Mouse (Mus musculus): ENCODE measurements around the gene Abhd14b.

Gene Abhd14b

DNA sequence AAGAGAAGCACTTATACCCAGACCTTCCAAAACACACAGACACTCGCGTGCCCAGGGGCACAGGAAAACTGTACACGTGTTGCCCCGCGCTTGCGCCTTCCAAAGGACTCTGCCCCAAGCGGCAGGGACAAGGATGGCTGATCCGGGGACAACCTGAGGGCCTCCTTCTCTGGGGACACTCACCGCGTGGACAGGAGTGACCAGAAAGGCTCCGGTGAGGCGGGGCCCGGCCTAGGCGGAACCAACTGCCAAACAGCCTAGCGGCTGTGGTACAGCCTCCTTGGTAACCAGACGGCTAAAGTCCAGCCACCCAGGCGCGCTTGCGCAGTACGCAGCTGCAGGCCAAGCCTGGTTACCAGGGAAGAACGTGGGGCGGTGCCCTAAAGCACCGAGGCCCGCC lies at the start of gene Abhd14b, which contains the start of gene Abhd14a:
TSS of gene Abhd14b (plus strand) at position 112 of the 400 bp plus-strand sequence.
TSS of gene Abhd14a (minus strand) at position 331 of the 400 bp plus-strand sequence.
- peak; percentile 94 for DNase-seq (ENCODE audit: low read depth)

DNA sequence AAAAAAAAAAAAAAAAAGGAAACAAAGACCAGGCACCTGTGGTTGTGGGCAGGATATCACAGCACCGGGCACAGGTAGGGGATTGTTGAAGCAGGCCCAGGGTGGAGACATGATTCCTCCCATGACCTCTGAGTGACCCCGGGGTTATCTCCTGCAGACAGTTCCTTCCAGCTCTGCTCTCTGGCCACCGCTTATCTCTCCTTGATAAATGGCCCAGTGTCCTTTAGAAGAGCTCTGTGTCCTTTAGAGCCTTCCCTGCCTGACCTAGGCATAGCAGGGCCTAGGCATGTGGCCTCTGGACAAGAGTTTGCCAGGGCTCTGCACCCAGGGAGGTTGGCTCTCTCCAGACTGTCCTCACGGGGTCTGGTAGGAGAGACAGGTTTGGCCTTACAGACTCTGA lies 49.5 kb upstream of the Abhd14b start:
- DNase-seq (ENCODE audit: low read depth), result no peak

DNA sequence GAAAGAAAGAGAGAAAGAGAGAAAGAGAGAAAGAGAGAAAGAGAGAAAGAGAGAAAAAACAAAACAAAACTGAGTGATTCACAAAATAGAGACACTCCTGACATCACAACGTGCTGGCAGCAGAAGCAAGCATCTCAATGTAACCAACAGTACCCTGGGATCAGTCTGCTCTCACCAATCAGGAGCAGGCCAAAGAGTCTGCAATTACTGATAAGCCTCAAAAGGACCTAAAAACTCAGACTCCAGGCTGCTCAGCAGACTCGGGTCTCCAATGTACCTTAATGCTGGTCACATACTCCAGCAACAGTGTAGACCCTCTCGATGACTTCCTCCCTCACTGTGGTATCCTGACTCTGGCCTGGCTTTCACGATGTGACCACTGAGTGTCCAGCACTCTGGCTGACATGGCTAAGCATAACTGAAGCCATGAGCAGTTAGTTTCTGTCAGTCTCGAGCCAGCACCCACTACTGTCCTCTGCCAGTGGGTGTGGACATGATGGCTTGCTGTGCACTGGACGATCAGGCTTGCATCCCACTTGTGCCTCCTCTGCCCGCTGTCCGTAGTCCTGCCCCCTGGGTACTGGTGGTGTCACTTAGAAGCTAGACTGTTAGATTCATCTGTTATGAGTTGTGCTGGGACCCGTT lies 48.5 kb upstream of the Abhd14b start:
- DNase-seq (ENCODE audit: low read depth), result no peak

DNA sequence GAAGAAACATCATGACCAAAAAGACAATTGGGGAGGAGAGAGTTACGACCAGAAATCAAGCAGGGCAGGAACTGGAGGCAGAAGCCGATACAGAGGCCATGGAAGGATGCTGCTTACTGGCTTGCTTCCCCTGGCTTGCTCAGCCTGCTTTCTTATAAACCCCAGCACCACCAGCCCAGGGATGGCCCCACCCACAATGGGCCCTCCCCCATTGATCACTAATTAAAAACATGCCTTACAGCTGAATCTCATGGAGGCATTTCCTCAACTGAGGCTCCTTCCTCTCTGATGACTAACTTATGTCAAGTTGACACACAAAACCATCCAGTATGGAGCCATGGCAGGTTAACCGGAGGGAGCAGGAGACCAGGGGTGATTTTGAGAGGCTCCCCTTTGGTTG lies 47.5 kb upstream of the Abhd14b start:
- DNase-seq (ENCODE audit: low read depth), result peak; percentile 70

DNA sequence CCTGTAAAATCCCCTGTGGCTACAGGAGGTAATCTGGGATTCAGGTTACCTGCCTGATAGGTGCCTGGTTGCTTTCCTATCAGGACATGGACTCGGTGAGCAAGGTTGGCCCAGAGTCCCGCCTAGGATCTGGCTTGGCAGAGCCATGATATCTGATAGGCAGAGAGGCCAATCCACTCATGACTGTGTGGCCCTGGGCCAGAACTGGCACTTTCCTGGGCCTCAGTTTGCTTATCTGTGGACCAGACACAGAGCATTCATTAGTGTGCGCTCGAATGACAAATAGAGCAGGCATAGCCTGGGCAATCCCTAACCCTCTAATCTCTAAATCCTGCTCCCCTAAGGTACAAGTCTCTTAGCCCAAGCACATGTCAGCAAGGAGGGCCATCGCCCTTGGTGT lies 45.1 kb upstream of the Abhd14b start:
- DNase-seq (ENCODE audit: low read depth), result no peak

DNA sequence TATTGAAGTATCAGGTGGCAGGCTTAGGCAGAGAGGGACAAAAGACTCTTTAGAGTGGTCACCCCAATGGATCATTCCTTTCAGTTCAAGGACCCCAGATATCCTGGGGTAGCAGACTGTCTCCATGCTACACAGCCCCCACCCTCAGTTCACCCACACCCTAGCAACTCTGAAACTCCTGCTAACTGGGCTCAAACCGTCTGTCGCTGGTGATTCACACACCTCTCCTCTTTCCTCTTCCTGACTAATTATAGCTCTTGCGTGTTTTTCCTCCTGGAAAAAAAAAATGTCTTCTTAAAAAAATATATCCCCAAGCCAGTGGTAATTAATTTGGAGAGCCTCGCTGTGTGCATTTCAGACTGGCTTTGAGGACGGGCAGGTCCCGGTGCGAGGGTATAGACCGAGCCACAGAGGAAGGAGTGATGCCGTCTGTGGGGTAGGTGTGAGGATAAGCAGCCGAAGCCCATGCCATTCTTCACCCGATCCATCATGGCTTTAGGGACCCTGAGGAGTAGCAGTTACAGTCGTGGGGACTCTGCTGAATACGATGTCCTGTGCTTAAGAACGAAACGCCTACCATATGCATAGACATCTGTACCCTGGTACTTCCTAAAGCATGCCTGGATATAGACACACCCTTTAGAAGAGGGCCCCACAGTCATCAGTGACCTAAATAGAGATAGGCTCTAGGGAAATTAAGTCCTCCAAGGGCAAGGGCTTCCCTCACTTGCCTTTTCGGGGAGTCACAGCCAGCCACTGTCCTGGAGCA lies 44.5 kb upstream of the Abhd14b start:
- no peak for DNase-seq (ENCODE audit: low read depth)

DNA sequence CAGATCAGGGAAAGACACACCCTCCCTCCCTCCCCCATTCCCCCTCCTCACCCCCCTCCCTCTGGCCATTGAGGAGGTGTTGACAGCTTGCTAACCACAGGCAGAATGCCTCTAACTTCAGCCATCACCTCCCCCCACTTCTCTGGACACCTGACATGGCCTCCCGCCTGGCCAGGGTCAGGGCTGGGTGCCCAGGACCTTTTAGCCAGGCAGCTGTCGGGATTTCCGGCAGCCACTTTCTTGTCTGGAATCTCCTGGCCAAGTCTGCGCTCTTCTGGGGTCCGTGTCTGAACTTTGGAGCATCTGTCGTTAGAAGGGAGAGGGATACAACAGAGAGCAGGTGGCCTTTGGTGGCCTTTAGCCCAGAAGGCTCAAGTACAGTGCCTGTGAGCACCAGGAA lies 42.0 kb upstream of the Abhd14b start:
- DNase-seq (ENCODE audit: low read depth), result peak; percentile 88

DNA sequence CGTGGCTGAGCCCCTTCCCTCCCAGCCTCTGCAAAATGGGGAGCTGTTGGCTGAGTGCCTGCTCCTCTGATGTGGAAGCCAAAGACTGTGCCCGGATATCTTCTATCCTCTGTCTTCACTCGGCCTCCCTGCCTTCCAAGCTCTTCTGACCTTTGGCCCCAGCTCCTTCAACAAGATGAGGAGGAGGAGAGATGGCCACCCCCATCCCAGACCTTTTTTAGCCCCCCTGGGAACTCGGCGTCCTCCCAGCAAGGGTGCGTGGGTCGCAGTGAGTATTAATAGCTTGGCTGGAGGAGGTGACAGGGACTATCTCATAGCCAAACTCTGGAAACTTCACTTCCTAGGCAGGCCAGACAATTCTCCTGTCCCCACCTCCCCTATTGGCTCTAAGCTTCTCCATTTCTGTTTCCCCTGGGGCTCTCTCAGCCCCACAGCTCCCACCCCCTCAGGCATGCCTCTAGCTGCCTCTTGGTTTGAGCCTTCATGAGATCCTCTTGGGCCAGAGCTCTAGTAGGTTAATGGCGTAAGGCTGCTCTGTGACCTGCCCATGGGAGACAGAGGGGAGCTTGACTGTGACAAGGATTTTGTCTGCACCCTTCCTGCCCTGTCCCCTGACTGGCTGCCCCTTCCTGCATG lies 40.7 kb upstream of the Abhd14b start:
- DNase-seq (ENCODE audit: low read depth), result no peak

DNA sequence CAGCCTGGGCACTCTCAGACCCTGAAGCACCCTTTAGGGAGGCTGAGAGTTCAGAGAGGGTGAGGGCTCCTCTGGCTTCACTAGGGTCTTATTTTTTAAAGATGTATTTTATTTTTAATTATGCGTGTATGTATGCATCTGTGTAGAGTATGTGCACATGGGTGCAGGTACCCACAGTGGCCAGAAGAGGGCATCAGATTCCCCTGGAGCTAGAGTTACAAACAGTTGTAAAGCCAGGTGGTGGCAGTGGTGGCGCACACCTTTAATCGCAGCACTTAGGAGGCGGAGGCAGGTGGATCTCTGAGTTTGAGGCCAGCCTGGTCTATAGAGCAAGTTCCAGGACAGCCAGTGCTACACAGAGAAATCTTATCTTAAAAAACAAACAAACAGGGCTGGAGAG lies 38.2 kb upstream of the Abhd14b start:
- DNase-seq (ENCODE audit: low read depth), result no peak

DNA sequence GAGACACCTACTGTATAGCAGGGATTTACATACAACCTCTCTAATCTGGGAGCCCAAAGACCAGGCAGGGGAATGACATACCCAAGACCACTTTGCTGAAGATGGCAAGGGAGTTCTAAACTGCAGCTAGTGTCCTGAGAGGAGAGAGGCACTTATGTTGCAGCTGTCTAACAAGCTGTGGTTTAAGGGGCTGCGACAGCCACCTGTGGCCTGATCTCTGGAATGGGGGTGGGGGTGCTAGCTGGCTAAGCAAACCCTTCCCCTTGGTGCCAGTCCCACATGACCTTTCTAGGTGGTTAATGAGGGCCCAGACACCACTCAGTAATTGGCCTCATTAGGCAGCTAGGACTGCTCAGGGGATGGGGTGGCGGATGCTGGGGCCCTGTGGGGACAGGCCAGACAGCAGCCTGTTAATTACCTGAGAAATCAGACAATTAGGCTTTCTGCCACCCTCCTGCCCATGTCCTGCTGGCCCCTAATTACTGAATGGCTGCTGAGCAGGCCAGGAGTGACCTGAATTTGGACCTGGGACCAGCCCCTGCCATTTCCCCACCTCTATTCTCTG lies 37.1 kb upstream of the Abhd14b start:
- DNase-seq (ENCODE audit: low read depth), result no peak

DNA sequence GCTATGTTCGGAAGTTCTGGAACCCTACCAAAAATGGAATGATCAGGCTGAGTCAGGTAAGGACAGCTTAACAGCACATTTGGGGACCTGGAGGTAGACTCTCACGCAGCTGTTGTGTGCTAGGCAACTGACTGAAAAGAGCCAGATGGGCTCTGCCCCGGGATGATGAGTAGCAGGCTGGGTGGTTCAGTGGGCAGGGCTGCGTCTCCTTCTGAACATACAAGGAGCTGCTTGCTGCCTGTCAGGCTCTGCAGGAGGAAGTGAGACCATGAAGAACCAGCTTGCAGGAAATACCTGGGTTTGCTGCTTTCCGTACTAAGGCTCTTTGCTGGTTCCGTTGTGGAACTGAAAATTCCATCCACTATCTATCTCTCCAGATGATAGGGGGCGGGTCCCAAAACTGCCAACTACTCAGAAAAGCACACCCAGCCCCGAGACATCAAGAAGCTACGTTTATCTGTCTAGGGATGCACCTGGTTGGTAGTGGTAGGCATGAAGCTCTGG lies 36.1 kb upstream of the Abhd14b start:
- no peak for DNase-seq (ENCODE audit: low read depth)

DNA sequence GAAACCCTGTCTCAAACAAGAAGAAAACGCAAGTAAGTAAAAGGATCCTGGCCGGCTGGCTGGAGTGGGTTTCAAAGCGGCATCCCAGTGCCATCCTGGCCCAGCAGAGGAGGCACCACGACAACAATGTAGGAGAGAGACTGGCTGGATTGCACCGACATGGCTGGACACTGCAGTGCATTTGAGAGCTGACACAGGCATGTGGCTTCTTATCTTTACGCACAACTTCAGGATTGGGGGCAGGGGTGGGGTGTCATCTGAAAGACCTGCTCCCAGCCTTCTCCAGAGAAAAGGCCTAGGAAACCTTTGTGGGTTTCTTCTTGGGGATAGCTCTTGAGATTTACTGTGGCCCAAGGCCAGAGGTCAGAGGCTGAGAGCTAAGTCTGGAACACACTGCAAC lies 35.5 kb upstream of the Abhd14b start:
- DNase-seq (ENCODE audit: low read depth), result no peak

DNA sequence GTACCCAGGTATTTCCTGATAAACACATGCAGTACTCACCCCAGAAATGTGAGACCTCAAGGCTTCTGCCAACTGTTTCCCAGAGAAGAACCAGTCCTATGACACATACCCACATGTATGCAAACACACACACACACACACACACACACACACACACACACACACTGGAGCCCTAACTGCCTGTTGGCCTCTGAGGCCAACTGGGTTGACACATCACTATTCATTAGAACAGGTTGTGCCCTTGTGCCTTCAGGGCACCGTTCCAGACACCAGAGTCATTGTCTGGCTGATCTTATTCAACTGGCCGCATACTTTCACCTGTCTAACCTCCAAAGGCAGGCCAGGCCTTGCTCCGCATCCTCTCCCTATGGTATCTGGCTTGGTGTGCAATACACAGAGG lies 35.0 kb upstream of the Abhd14b start:
- DNase-seq (ENCODE audit: low read depth), result peak; percentile 66

DNA sequence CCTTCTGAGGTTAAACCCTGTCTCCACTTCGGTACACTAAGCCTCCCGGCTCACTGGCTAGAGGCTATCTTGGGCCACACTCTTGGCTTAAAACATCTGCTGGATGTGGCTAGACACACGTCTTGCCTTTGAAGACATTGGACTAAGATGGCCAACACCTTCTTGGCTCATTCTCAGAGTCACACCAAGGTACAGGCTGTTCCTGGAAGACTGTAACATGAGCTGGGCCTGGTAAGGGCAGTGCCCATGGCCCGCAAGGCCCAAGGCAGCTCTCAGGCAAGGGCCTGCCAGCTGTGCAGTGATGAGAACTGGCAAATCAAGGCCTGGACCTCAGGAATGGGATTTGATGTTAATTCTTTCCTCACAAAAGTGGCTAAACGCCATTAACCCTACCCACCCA lies 33.7 kb upstream of the Abhd14b start:
- DNase-seq (ENCODE audit: low read depth), result no peak

DNA sequence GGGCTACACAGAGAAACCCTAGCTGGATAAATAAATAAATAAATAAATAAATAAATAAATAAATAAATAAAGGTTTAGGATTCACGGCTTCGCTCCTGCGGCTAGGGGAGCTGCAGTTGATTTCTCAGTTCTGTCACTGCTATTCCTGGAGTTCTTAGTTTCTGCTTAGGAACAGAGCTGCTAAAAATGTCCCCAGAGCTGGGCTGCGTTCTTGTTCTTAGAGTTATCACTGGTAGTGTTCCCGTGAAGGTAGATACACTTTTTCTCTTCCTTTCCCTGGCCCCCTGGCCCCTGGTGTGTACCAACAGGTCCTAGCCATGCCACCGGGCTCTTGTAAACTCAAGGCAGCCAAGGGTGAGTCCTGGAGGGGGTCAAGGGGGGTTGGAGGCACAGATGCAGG lies 30.4 kb upstream of the Abhd14b start:
- DNase-seq (ENCODE audit: low read depth), result no peak

DNA sequence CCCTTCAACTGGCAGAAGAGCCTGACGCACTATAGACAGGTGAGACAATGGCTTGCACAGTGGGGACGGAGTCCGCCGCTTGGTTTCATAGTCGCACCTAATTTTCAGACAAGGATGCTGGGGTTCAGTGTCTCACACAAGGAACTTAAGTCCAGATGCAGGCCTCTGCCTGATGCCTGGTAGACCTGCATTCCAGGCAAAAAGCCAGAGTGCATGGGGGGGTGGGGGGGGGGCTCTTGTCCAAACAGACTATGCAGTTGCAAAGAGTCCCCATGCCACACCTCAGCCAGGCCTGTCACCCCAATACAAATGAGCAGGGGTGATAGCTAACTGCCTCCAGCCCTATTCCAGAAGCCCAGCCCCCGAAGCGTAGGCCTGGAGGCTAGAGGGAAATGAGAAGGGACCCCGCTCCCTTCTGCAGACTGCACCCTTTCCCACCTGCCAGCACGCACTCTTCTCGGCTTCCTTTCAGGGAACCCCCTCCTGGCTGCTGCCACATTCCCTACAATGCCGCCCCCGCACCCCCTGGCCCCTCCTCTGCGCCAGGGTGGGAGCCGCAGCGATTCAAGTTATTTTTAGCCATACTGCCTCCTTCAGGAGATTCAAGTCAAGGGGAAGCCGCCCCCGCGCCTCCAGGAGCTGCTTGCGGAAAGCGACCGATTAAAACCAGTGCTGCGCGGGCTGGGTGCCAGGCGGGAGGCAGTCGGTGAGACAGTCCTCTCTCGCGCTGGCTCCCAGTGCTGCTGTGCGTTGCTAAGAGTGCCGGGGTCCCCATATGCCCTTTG lies 29.2 kb upstream of the Abhd14b start:
- peak; percentile 94 for DNase-seq (ENCODE audit: low read depth)

DNA sequence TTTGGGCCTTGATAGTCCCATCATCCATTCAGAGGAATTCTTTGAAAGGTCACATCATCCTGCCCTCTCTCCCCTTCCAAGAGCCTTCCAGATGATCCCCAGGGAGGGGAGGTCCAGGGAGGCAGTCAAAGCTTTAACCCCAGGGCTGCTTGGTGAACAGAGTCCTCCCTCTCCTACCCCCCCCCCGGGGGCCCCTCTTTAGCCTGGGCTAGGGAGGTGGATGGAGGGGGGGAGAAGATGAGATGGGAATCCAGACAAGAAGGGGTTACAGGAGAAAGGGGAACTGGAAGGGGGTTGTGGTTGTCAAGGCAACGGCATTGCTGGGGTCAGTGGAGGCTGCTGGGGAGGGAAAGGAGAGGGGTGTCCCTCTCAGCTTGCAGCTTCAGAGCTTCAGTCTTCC lies 26.7 kb upstream of the Abhd14b start:
- no peak for DNase-seq (ENCODE audit: low read depth)

DNA sequence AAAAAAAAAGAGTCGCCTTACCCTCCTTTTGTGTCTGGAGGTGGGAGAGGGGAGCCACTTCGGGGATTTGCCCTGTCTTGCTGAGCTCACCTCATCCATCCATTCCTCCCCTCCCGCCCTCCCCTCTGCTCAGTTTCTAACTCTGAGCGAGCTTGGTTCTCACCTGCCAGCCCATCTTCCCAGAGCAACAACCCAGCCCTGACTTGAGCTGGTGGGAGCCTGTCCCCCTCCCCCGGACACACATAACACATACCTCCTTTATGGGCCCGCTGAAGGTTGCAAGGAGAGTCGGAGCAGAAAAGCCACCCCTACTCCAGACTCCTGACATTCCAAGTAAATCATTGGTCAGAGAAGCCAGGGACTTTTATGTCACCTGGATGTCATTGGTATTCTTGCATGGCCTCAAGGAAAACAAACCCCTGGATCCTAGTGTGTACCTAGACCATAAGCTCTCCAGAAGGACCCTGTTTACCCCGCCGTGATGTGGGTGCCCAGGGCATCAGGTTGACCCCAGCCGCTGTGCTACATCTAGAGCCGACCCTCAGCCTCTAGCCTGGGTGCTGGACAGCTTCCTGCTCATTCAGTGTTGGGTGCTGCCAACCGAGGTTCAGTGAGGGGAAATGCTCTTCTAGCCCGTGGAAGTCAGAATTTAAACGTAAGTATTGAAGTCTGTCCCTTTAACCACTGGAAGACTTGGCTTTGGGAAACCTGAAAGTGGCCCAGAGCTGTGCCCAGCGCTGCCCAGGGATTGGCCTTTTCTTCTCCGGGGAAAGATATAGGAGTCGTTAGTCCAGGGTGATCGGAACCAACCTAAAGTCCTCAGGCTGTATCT lies 26.0 kb upstream of the Abhd14b start:
- DNase-seq (ENCODE audit: low read depth), result no peak

DNA sequence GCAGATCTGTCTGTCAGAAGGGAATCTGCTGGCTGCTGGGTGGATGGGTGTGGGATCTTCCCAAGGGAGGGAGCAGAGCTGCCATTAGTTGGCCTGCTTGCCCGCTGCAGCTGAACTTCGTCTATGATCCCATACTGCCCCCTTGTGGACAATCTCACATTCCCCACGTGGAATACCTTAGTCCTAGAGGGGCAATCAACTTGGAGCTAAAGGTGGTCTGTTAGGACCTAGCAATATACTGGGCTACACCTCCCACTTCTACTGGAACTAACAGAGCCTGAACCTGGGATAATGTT lies 25.4 kb upstream of the Abhd14b start:
- DNase-seq (ENCODE audit: low read depth), result peak; percentile 93

DNA sequence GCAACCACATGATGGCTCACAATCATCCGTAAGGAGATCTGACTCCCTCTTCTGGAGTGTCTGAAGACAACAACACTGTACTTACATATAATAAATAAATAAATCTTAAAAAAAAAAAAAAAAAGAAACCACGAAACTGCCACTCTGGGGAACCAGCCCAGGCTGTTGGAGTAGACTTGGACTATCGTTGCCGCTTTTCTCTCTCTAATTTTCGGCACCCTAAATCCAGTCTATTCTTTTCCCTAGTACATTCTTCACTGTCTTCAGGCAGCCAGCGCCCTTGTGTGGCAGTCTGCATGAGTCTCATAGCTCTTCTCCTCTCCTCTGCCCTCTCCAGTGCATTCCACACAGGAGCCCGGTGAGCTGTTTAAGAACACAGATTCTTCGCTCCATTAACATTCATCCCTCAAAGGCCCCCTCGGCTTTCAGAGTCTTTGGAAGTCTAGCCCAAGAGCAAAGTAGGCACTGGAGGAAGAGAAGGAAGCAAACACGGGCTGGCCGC lies 18.5 kb upstream of the Abhd14b start:
- no peak for DNase-seq (ENCODE audit: low read depth)
